Mouse (Mus musculus) heart, embryonic 14.5 days (tissue): ENCODE measurements at regions not wholly inside any gene's neighbourhood (a gene's known extent, or its start where the extent isn't known, plus 50 kb on each side); places are given as distances from the start of the nearest gene placed in this dataset.

Experiments used
- ATAC-seq: fragments of 200-750 bp; cut with Nextera tagmentation; 2 replicates; pipeline ENCODE4 v1.8.0; 2017; ENCODE audit warnings: low read depth, moderate TSS enrichment; ENCODE audit not compliant: insufficient number of reproducible peaks, insufficient read depth, low FRiP score
- H3K27ac ChIP-seq, 2 experiments: fragments of 200-500 bp in 1 of 2; fragments of 300-500 bp in 1 of 2; sonication (generic) in 1 of 2; replicated peaks in 1 of 2; 2 replicates each; pipeline ENCODE4 v1.5.1; 2012 to 2014; ENCODE audit warnings: low read depth in 2 of 2, low read length in 2 of 2, control low read depth in 1 of 2, mild to moderate bottlenecking in 1 of 2, mixed read lengths in 1 of 2; ENCODE audit not compliant: control insufficient read depth in 1 of 2, insufficient read depth in 1 of 2
- H3K27me3 ChIP-seq: fragments of 300-500 bp; sonication (generic); 2 replicates; pipeline ENCODE4 v1.6.1; 2014; ENCODE audit warnings: mild to moderate bottlenecking, low read length, control low read depth; ENCODE audit not compliant: control insufficient read depth, insufficient read depth
- H3K36me3 ChIP-seq: fragments of 300-500 bp; sonication (generic); 2 replicates; pipeline ENCODE4 v1.6.1; 2014; ENCODE audit warnings: mild to moderate bottlenecking, control low read depth, low read length, mixed read lengths; ENCODE audit not compliant: control insufficient read depth, insufficient read depth
- H3K4me1 ChIP-seq, 2 experiments: fragments of 200-500 bp in 1 of 2; fragments of 300-500 bp in 1 of 2; sonication (generic) in 1 of 2; 2 replicates each; pipeline ENCODE4 v1.6.1; 2012 to 2014; ENCODE audit warnings: low read length in 2 of 2, control low read depth in 1 of 2, mixed read lengths in 1 of 2; ENCODE audit not compliant: control insufficient read depth in 2 of 2, insufficient read depth in 2 of 2
- H3K4me2 ChIP-seq: fragments of 300-500 bp; sonication (generic); 2 replicates; pipeline ENCODE4 v1.6.1; 2014; ENCODE audit warnings: mild to moderate bottlenecking, low read length
- H3K4me3 ChIP-seq, 2 experiments: fragments of 200-500 bp in 1 of 2; fragments of 300-500 bp in 1 of 2; sonication (generic) in 1 of 2; 2 replicates each; pipeline ENCODE4 v1.5.1; 2012 to 2014; ENCODE audit warnings: low read length in 2 of 2, mild to moderate bottlenecking in 2 of 2, control low read depth in 1 of 2, low read depth in 1 of 2, moderate library complexity in 1 of 2; ENCODE audit not compliant: control insufficient read depth in 1 of 2, insufficient read depth in 1 of 2
- H3K9ac ChIP-seq: fragments of 300-500 bp; sonication (generic); 2 replicates; pipeline ENCODE4 v1.6.1; 2014; ENCODE audit warnings: mild to moderate bottlenecking, low read length
- H3K9me3 ChIP-seq: fragments of 300-500 bp; sonication (generic); 2 replicates; pipeline ENCODE4 v1.6.1; 2016; ENCODE audit warnings: low read length, control low read depth; ENCODE audit not compliant: control insufficient read depth
- WGBS: fragments of 180-500 bp; shearing (Covaris S2); extraction: QIAGEN DNeasy Blood & Tissue Kit; methylation state at CpG from one replicate; pipeline ENCODE4 v1.1.7; 2014; 5-methylcytosine and 5-hydroxymethylcytosine counted together

DNA sequence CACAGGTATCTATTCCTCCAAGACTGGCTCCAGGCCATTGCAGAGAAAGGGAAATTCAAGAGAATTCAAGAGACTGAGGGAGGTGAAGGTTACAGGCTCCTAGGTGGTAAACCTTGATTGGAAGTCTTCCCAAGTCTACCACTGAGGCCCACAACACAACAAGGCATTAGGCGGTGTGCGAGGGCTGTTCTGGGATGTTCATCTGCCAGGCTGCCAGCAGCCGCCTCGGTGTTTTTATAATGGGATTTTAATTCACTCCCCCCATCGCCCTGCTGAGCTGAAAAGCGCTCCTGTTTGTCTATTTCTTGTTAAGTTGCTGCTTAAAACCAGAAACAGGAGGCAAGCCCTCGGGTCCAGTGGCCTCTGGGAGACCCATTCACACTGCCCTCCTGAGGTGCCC, 133.9 kb upstream of the Rpl38 start:
- ATAC-seq, result no peak
- H3K4me1 ChIP-seq, result no peaks in the 10 kb centered on the region
- H3K27me3 ChIP-seq, result 0 out of 2 replicates have a peak, but pooled peaks cover 4% of the 10 kb centered on the region
- H3K9ac ChIP-seq, result no peak overlapping the region
- H3K4me3 ChIP-seq, result no peak overlapping the region
- WGBS, result 67% methylated on average over 7 of the region's 7 CpGs
- H3K36me3 ChIP-seq, result no peaks in the 10 kb centered on the region
- H3K27ac ChIP-seq, result no peak overlapping the region
- H3K9me3 ChIP-seq, result no peaks in the 10 kb centered on the region
- H3K4me2 ChIP-seq, result no peak overlapping the region

DNA sequence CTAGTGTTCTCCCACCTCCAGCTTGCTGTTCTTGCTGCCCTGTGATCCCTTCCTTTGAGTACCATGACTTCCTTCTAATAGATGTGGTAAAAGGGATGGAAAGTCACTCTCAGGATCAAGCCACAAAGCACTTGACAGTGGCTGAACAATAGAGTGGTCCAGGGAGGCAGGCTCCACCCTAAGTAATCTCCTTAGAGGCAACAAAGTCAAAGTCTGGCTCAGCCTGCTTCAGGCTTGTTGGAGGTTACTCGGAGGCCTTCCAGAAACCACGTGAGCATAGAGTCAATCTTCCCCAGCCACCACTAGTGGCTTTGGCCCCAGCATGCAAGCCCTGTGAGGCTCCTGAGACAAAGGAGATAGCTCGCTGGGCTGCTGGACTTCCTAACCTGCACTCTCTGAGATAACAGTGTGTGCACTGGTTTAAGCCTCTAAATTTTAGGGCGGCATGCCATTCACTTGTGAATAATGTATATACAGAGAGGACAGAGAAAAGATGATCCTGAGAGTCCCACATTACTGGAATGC, 137.0 kb upstream of the Rpl38 start:
- 40% methylated on average over 4 of the region's 4 CpGs for WGBS
- Histone ChIP-seq H3K4me3 (no peak overlapping the region), H3K4me1 (peaks cover 5% of the 10 kb centered on the region in 2 experiments; a peak in 1 of 4 replicates), H3K27ac (no peak overlapping the region), H3K9ac (no peak overlapping the region), H3K36me3 (no peaks in the 10 kb centered on the region), H3K27me3 (no peaks in the 10 kb centered on the region), H3K9me3 (no peaks in the 10 kb centered on the region), H3K4me2 (no peak overlapping the region)
- no peak for ATAC-seq

DNA sequence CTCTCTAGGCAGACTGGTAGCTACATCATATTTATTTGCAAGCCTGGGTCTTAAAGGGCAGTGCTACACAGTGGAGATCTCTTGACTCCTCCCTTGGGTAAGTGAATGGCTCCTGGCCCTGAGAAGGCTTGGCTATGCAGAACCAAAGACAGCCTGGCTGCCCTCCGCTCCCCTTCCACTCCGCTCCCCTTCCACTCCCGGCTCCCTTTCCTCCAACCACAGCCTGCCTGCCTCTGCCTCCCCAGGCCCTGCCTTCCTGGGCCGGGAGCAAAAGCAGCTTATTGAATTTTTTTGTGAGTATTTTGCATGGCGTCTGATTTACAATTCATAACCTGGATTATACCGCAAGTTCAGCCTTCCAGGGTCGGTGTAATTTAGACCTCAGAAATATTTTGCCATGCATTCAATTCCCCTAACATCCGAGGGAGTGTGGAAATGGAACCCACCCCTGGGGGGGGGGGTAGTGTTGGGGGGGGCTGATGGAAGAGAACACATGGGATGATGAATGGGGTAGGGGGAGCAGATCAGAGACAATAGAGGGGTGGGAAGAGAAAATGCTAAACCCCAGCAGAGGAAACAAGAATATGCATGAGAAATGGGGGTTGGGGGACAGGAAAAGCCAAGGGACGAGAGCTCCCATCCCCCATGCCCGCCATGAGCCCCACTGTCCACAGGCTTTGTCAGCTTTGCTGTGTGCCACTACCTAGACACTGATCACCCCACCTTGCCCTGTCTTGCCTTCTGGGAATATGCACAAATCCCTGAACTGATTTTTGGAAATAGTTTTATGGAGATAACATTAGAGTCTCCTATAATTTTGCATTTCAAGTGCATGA, 139.2 kb upstream of the Rpl38 start:
- ATAC-seq, result no peak
- Histone ChIP-seq H3K27ac (no peak overlapping the region), H3K36me3 (no peaks in the 10 kb centered on the region), H3K9me3 (no peaks in the 10 kb centered on the region), H3K9ac (no peak overlapping the region), H3K4me2 (no peak overlapping the region), H3K27me3 (no peaks in the 10 kb centered on the region), H3K4me3 (no peak overlapping the region), H3K4me1 (peaks cover 6 to 8% of the 10 kb centered on the region in 2 experiments; a peak in 2 of 4 replicates)
- WGBS, result 52% methylated on average over 10 of the region's 10 CpGs

DNA sequence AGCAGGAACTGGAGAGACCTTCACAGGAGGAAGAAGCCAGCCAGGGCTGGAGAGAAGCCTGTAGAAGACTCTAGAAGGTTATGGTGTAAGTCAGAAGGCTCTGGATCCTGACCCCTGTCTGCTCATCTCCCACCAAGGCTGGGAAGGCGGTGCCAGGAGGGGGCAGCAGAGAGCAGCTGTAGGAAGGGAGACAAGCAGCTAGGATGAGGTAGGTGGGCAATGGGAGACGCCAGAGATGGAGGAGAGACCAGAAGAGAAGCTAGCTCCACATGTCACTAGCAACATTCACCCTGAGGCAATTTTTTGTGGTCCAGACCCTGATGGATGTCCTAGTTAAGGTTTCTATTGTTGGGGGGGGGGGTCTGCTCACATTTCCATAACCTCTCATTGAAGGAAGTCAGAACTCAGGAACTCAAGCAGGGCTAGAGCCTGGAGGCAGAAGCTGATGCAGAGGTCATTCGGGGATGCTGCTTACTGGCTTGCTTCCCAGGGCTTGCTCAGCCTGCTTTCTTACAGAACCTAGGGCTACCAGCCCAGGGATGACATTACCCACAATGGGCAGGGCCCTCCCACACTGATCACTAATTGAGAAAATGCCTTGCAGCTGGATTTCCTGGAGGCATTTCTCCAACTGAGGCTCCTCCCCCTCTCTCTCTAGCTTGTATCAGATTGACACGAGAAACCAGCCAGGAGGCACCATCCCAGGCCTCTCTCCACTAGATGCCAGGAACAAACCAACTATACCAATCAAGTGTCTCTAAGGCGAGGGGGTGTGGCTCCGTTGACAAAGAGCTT, 144.7 kb upstream of the Rpl38 start:
- no peaks in the 10 kb centered on the region for H3K9me3 ChIP-seq
- ATAC-seq, result no peak
- H3K4me3 ChIP-seq, result no peak overlapping the region
- WGBS, result 38% methylated on average over 6 of the region's 6 CpGs
- H3K27me3 ChIP-seq, result no peaks in the 10 kb centered on the region; the same call in 1 of the 2 replicates
- H3K9ac ChIP-seq, result no peak overlapping the region
- H3K27ac ChIP-seq, result no peak overlapping the region
- H3K36me3 ChIP-seq, result no peaks in the 10 kb centered on the region
- H3K4me1 ChIP-seq, result peaks cover 6 to 8% of the 10 kb centered on the region in 2 experiments; a peak in 2 of 4 replicates
- no peak overlapping the region for H3K4me2 ChIP-seq

DNA sequence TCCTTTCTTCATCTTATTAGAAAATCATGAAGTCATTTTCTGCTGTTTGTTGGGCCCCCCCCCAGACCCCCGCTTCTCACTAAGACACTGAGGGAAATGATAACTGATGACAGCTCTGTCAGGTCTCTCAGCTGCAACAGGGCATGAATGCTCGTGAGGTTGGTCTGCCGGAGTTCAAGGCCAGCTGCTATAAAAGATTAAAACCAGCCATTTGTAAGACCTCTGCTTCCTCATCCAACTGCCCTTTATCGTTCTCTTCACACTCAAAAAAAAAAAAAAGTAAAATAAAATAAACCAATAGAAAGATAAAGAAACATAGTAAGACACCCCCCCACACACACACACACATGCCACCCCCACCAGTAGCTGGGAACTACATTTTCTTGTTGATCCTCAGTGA, 153.0 kb upstream of the Rpl38 start:
- no peak overlapping the region for H3K4me2 ChIP-seq
- H3K4me3 ChIP-seq, result no peak overlapping the region
- WGBS, result 42% methylated on average over 4 of the region's 4 CpGs

DNA sequence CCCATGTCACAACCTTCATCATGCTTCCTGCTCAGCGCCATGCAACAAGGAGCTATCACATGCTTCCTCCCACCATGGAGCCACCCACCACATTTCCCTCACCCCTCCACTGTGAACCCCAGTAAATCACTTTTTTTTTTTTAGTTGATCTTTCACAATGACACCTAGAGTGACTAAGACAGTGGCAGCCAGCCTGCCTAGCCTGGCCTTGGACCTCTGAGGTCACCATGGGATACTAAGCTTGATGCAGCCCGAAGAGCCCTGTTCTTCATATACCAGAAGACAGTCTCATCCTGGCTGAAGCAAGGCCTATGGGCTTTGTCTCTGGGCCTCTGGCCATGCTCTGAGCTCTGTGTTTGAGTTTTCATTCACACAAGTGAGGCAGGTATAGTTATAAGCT, 154.2 kb upstream of the Rpl38 start:
- no peak overlapping the region for H3K27ac ChIP-seq
- no peak for ATAC-seq
- WGBS, result 85% methylated on average over 2 of the region's 2 CpGs
- H3K9ac ChIP-seq, result no peak overlapping the region
- peaks cover 7% of the 10 kb centered on the region for H3K27me3 ChIP-seq
- H3K4me2 ChIP-seq, result no peak overlapping the region
- H3K36me3 ChIP-seq, result no peaks in the 10 kb centered on the region
- no peaks in the 10 kb centered on the region for H3K4me1 ChIP-seq
- H3K9me3 ChIP-seq, result no peaks in the 10 kb centered on the region
- no peak overlapping the region for H3K4me3 ChIP-seq

More for the DNA sequence above, 153.0 kb upstream of the Rpl38 start:
- Histone ChIP-seq H3K27me3 (peaks cover 7% of the 10 kb centered on the region), H3K9ac (no peak overlapping the region), H3K36me3 (no peaks in the 10 kb centered on the region), H3K4me1 (no peaks in the 10 kb centered on the region), H3K9me3 (no peaks in the 10 kb centered on the region), H3K27ac (no peak overlapping the region)
- no peak for ATAC-seq

DNA sequence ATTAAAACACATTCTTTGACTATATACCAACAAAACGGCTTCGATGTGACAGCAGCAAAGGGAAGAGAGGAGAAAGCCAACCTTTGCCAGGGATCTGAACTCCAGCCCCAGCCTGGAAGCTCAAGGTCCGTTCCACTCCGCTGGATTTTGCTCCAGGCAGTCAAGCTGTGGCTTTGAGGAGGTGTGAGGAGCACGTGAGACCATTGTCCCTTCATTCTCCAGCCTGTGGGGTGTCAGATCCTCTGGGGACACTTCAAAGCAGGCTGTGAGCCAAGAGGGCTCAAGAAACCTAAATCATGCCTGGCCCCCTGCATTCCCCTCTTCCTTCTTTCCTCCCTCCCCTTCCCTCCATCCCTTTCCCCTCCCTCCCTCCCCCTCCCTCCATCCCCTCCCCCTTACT, 154.9 kb upstream of the Rpl38 start:
- H3K4me1 ChIP-seq, result no peaks in the 10 kb centered on the region
- H3K27ac ChIP-seq, result no peak overlapping the region
- no peaks in the 10 kb centered on the region for H3K36me3 ChIP-seq
- no peak for ATAC-seq
- H3K9me3 ChIP-seq, result no peaks in the 10 kb centered on the region
- H3K4me2 ChIP-seq, result no peak overlapping the region
- H3K4me3 ChIP-seq, result no peak overlapping the region
- 21% methylated on average over 5 of the region's 5 CpGs for WGBS
- no peak overlapping the region for H3K9ac ChIP-seq
- H3K27me3 ChIP-seq, result peaks cover 7% of the 10 kb centered on the region
